Mouse (Mus musculus) embryo, embryonic 10 days (tissue): ENCODE data around the gene Taar2.

Experiments
- DNase-seq: peaks from one replicate; pipeline ENCODE4 v3.0.0-alpha.2; 2015; ENCODE audit warnings: low spot score

Taar2 gene

GRCm38 (mm10) chr10:23938312-23938711, at the start of gene Taar2:
Taar2 (plus strand) TSS chr10:23938572.
- no peak for DNase-seq

GRCm38 (mm10) chr10:23892987-23893386, 45.4 kb upstream of the Taar2 start:
- no peak for DNase-seq

GRCm38 (mm10) chr10:23894601-23895349, 43.6 kb upstream of the Taar2 start, which contains the start of gene Vnn1:
Vnn1 (plus strand) TSS chr10:23894688.
- DNase-seq: peak; percentile 32

GRCm38 (mm10) chr10:23895376-23895775, 43.0 kb upstream of the Taar2 start:
- no peak for DNase-seq

- DNase-seq: no peak
Measured at GRCm38 (mm10) chr10:23901119-23901518, 37.3 kb upstream of the Taar2 start.

- no peak for DNase-seq
Measured at GRCm38 (mm10) chr10:23905661-23906060, 32.7 kb upstream of the Taar2 start.

GRCm38 (mm10) chr10:23920056-23920455, 18.3 kb upstream of the Taar2 start, which contains the start of gene Taar1:
Taar1 (plus strand) TSS chr10:23920356.
- DNase-seq: no peak

GRCm38 (mm10) chr10:23922468-23922867, 15.9 kb upstream of the Taar2 start:
- no peak for DNase-seq

- no peak for DNase-seq
Measured at GRCm38 (mm10) chr10:23923941-23924340, 14.4 kb upstream of the Taar2 start.

GRCm38 (mm10) chr10:23937613-23938012, 759 bp upstream of the Taar2 start:
- DNase-seq: no peak

- peak; percentile 24 for DNase-seq
Measured at GRCm38 (mm10) chr10:23942465-23942864, 4.1 kb downstream of the Taar2 start.

GRCm38 (mm10) chr10:23948026-23948425, 9.7 kb downstream of the Taar2 start:
- no peak for DNase-seq

- no peak for DNase-seq
Measured at GRCm38 (mm10) chr10:23949508-23950005, 11.2 kb downstream of the Taar2 start, which contains the start of gene Taar3. Taar3 (plus strand) TSS chr10:23949558.

- no peak for DNase-seq
Measured at GRCm38 (mm10) chr10:23951714-23952113, 13.3 kb downstream of the Taar2 start.

GRCm38 (mm10) chr10:23959071-23959470, 20.7 kb downstream of the Taar2 start:
- no peak for DNase-seq

GRCm38 (mm10) chr10:23960444-23960915, 22.1 kb downstream of the Taar2 start, which contains the start of gene Taar4:
Taar4 (plus strand) TSS chr10:23960494.
- DNase-seq: no peak

GRCm38 (mm10) chr10:23963444-23963843, 25.1 kb downstream of the Taar2 start:
- DNase-seq: no peak

- no peak for DNase-seq
Measured at GRCm38 (mm10) chr10:23964921-23965610, 26.7 kb downstream of the Taar2 start.

GRCm38 (mm10) chr10:23970656-23971165, 32.3 kb downstream of the Taar2 start, which contains the start of gene Taar5:
Taar5 (plus strand) TSS chr10:23970706.
- DNase-seq: no peak

- DNase-seq: no peak
Measured at GRCm38 (mm10) chr10:23971256-23971655, 32.9 kb downstream of the Taar2 start.

GRCm38 (mm10) chr10:23977958-23978357, 39.6 kb downstream of the Taar2 start:
- no peak for DNase-seq

GRCm38 (mm10) chr10:23978901-23979705, 40.7 kb downstream of the Taar2 start:
- DNase-seq: peak; percentile 89
